27 mouse cellular contexts compared by ENCODE assay signal in genomic region chr8:5384851-5385250, GRCm38 (mm10).
"Had no signal": no experiment of that assay in that cellular context is flagged by ENCODE, and none has a peak within 500 bp of the region (broad histone marks: within the 10 kb centered on the region; RNA-seq: fewer than 3 reads in every experiment).

No protein-coding gene starts in this region.

- H3K4me3 ChIP-seq: gastrocnemius, adult 2 months; heart, embryonic 10.5 days; heart, embryonic 12.5 days; hindbrain, embryonic 10.5 days; hindbrain, embryonic 12.5 days; intestine, embryonic 15.5 days; layer of hippocampus, adult 2 months; left cerebral cortex, adult 2 months; limb, embryonic 13.5 days; limb, embryonic 15.5 days; liver, embryonic 13.5 days; liver, embryonic 15.5 days had no signal

- H3K9ac ChIP-seq: heart, embryonic 12.5 days; hindbrain, embryonic 12.5 days; hindbrain, embryonic 14.5 days; intestine, embryonic 15.5 days; limb, embryonic 13.5 days; limb, embryonic 15.5 days; liver, embryonic 13.5 days; liver, embryonic 15.5 days had no signal

- ATAC-seq: hindbrain, embryonic 16.5 days; inflammation-experienced regulatory T-cells, adult 6 months; intestine, embryonic 15.5 days; intestine, postnatal 0 days had no signal

- H3K9me3 ChIP-seq: heart, embryonic 10.5 days; heart, embryonic 12.5 days; hindbrain, embryonic 10.5 days; hindbrain, embryonic 12.5 days; intestine, embryonic 15.5 days; limb, embryonic 13.5 days; limb, embryonic 15.5 days; liver, embryonic 13.5 days; liver, embryonic 15.5 days had no signal

- H3K36me3 ChIP-seq: heart, embryonic 10.5 days; heart, embryonic 12.5 days; hindbrain, embryonic 10.5 days; hindbrain, embryonic 12.5 days; intestine, embryonic 15.5 days; limb, embryonic 13.5 days; limb, embryonic 15.5 days; liver, embryonic 13.5 days; liver, embryonic 15.5 days had no signal

- H3K4me1 ChIP-seq: heart, embryonic 10.5 days; heart, embryonic 12.5 days; hindbrain, embryonic 10.5 days; hindbrain, embryonic 12.5 days; intestine, embryonic 15.5 days; limb, embryonic 13.5 days; limb, embryonic 15.5 days; liver, embryonic 13.5 days; liver, embryonic 15.5 days had no signal

- DNase-seq: gastrocnemius, adult 2 months; gastrocnemius, postnatal 10 days; gastrocnemius, postnatal 25 days; heart, adult 18-20 months; heart, postnatal 10 days; heart, postnatal 4 days; kidney, adult 18-20 months; kidney, adult 8-10 months; kidney, postnatal 10 days; kidney, postnatal 25 days; kidney, postnatal 4 days; left cerebral cortex, postnatal 4 days; liver, embryonic 13.5 days had no signal

- H3K27ac ChIP-seq: gastrocnemius, adult 2 months; heart, embryonic 10.5 days; hindbrain, embryonic 10.5 days; hindbrain, embryonic 12.5 days; hindbrain, embryonic 14.5 days; intestine, embryonic 15.5 days; layer of hippocampus, adult 2 months; left cerebral cortex, adult 2 months; limb, embryonic 13.5 days; limb, embryonic 15.5 days; liver, embryonic 13.5 days; liver, embryonic 15.5 days had no signal
